Mouse (Mus musculus): ENCODE results near the gene Muc5b. TPM values are rescaled to one million over a fixed set of nuclear protein-coding genes. Genes with fewer than 3 reads are reported as not detected.

Muc5b gene
- polyA plus RNA-seq, 2 experiments: not detected

- H3K4me3 ChIP-seq (ENCODE audit: insufficient read depth in 1 of 2, low read depth in 2 of 2, low read length in 2 of 2): no peak overlapping the region
- no peaks in the 10 kb centered on the region for H3K9me3 ChIP-seq (ENCODE audit: control insufficient read depth, low read length)
- H3K9ac ChIP-seq (replicated peaks): no peak overlapping the region
- no peak for TF ChIP-seq CTCF (IDR thresholded peaks at IDR 0.05; ENCODE audit: low read depth)
- TF ChIP-seq EP300 (IDR thresholded peaks at IDR 0.05; ENCODE audit: low read depth): no peak
- H3K4me1 ChIP-seq (replicated peaks; ENCODE audit: control insufficient read depth in 2 of 2, insufficient read depth in 2 of 2, low read length in 1 of 2): no peaks in the 10 kb centered on the region
- no peak overlapping the region for H3K27ac ChIP-seq
- WGBS (ENCODE audit: insufficient replicate concordance): 48% methylated on average over 4 of the region's 4 CpGs
- H3K36me3 ChIP-seq (replicated peaks; ENCODE audit: control insufficient read depth, insufficient read depth, low read depth): no peaks in the 10 kb centered on the region
- DNase-seq (ENCODE audit: low read depth in 3 of 3, low spot score in 3 of 3): no peak
- H3K4me2 ChIP-seq (ENCODE audit: low read depth): no peak overlapping the region
- no peaks in the 10 kb centered on the region; the same call in 1 of the 2 replicates for H3K27me3 ChIP-seq (ENCODE audit: control insufficient read depth, insufficient read depth, low read length)
- no peak for ATAC-seq (ENCODE audit: insufficient read depth)
Measured at GRCm38 (mm10) chr7:141813321-141813720, 25.5 kb upstream of the Muc5b start.

GRCm38 (mm10) chr7:141815361-141815760, 23.5 kb upstream of the Muc5b start:
- H3K4me2 ChIP-seq (ENCODE audit: low read depth): no peak overlapping the region

DNA sequence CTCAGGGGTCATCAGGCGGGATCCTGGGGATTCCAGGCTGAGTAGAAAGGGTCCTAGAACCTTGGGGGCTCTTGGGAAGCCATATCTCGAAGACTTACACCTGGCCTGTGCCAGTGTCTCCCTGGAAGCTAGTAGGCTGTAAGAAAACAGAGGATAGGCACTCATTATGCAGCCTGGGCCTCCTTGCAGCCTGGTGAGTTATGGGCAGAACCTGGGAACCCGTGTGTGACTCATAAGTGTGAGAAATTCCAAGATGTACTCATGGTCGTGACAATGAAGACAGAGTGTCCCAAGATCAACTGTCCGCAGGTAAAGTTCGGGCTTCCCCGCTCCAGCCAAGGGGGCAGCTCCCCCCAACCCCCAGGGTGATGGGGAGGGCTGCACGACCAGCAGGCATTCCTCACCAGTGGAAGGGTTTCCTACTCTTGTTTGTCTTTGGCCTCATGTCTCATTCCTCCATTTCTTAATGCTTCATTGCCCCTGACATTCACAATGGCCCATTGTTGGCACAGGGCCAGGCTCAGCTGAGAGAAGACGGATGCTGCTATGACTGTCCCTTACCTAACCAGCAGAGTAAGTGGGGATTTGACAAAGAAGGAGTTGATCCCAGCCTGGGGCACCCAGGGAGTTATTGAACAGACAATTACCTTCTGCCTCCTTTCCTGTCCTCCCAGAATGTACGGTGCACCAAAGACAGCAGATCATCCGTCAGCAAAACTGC, 21.4 kb upstream of the Muc5b start:
- Histone ChIP-seq H3K9me3 (ENCODE audit: control insufficient read depth, low read length) (no peaks in the 10 kb centered on the region), H3K27ac (no peak overlapping the region), H3K9ac (replicated peaks) (no peak overlapping the region), H3K4me2 (ENCODE audit: low read depth) (no peak overlapping the region), H3K4me1 (replicated peaks; ENCODE audit: control insufficient read depth in 2 of 2, insufficient read depth in 2 of 2, low read length in 1 of 2) (no peaks in the 10 kb centered on the region), H3K27me3 (ENCODE audit: control insufficient read depth, insufficient read depth, low read length) (no peaks in the 10 kb centered on the region; the same call in 1 of the 2 replicates), H3K4me3 (ENCODE audit: insufficient read depth in 1 of 2, low read depth in 2 of 2, low read length in 2 of 2) (no peak overlapping the region), H3K36me3 (replicated peaks; ENCODE audit: control insufficient read depth, insufficient read depth, low read depth) (no peaks in the 10 kb centered on the region)
- DNase-seq (ENCODE audit: low read depth in 3 of 3, low spot score in 3 of 3): no peak
- 61% methylated on average over 11 of the region's 11 CpGs for WGBS (ENCODE audit: insufficient replicate concordance)
- TF ChIP-seq EP300 (IDR thresholded peaks at IDR 0.05; ENCODE audit: low read depth) (no peak), CTCF (IDR thresholded peaks at IDR 0.05; ENCODE audit: low read depth) (no peak)
- ATAC-seq (ENCODE audit: insufficient read depth): no peak

More at GRCm38 (mm10) chr7:141815361-141815760, 23.5 kb upstream of the Muc5b start:
- H3K27ac ChIP-seq: no peak overlapping the region
- TF ChIP-seq EP300 (IDR thresholded peaks at IDR 0.05; ENCODE audit: low read depth): no peak
- TF ChIP-seq CTCF (IDR thresholded peaks at IDR 0.05; ENCODE audit: low read depth): no peak
- no peaks in the 10 kb centered on the region; the same call in 1 of the 2 replicates for H3K27me3 ChIP-seq (ENCODE audit: control insufficient read depth, insufficient read depth, low read length)
- no peak overlapping the region for H3K4me3 ChIP-seq (ENCODE audit: insufficient read depth in 1 of 2, low read depth in 2 of 2, low read length in 2 of 2)
- H3K9me3 ChIP-seq (ENCODE audit: control insufficient read depth, low read length): no peaks in the 10 kb centered on the region
- ATAC-seq (ENCODE audit: insufficient read depth) (no peak), DNase-seq (ENCODE audit: low read depth in 3 of 3, low spot score in 3 of 3) (no peak)
- H3K36me3 ChIP-seq (replicated peaks; ENCODE audit: control insufficient read depth, insufficient read depth, low read depth): no peaks in the 10 kb centered on the region
- WGBS (ENCODE audit: insufficient replicate concordance): 62% methylated on average over 4 of the region's 4 CpGs
- H3K4me1 ChIP-seq (replicated peaks; ENCODE audit: control insufficient read depth in 2 of 2, insufficient read depth in 2 of 2, low read length in 1 of 2): no peaks in the 10 kb centered on the region
- H3K9ac ChIP-seq (replicated peaks): no peak overlapping the region

DNA sequence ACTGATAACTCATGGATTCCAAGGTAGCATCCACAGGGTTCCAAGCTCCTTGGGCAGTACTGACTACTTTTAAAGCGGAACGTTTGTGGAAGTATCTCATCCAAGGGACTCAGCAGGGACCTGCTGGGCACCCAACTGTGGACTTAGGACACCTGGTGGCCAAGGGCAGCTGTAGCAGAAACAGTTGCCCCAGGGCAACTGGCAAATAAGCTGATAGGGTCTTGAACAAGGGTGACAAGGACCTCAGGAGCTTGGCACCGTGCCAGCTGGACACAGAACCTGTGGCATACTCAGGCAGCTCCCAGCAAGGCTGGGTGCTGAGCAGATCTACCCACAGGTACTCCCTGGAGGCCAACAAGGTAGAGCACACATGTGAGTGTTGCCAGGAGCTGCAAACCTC, 20.6 kb upstream of the Muc5b start:
- Histone ChIP-seq H3K9ac (replicated peaks) (no peak overlapping the region), H3K27me3 (ENCODE audit: control insufficient read depth, insufficient read depth, low read length) (no peaks in the 10 kb centered on the region; the same call in 1 of the 2 replicates), H3K9me3 (ENCODE audit: control insufficient read depth, low read length) (no peaks in the 10 kb centered on the region), H3K4me1 (replicated peaks; ENCODE audit: control insufficient read depth in 2 of 2, insufficient read depth in 2 of 2, low read length in 1 of 2) (no peaks in the 10 kb centered on the region), H3K36me3 (replicated peaks; ENCODE audit: control insufficient read depth, insufficient read depth, low read depth) (no peaks in the 10 kb centered on the region), H3K27ac (no peak overlapping the region), H3K4me2 (ENCODE audit: low read depth) (no peak overlapping the region), H3K4me3 (ENCODE audit: insufficient read depth in 1 of 2, low read depth in 2 of 2, low read length in 2 of 2) (no peak overlapping the region)
- 60% methylated on average over 3 of the region's 3 CpGs for WGBS (ENCODE audit: insufficient replicate concordance)
- DNase-seq (ENCODE audit: low read depth in 3 of 3, low spot score in 3 of 3) (no peak), ATAC-seq (ENCODE audit: insufficient read depth) (no peak)
- no peak for TF ChIP-seq EP300 (IDR thresholded peaks at IDR 0.05; ENCODE audit: low read depth)
- peak; percentile 57 for TF ChIP-seq CTCF (IDR thresholded peaks at IDR 0.05; ENCODE audit: low read depth)

DNA sequence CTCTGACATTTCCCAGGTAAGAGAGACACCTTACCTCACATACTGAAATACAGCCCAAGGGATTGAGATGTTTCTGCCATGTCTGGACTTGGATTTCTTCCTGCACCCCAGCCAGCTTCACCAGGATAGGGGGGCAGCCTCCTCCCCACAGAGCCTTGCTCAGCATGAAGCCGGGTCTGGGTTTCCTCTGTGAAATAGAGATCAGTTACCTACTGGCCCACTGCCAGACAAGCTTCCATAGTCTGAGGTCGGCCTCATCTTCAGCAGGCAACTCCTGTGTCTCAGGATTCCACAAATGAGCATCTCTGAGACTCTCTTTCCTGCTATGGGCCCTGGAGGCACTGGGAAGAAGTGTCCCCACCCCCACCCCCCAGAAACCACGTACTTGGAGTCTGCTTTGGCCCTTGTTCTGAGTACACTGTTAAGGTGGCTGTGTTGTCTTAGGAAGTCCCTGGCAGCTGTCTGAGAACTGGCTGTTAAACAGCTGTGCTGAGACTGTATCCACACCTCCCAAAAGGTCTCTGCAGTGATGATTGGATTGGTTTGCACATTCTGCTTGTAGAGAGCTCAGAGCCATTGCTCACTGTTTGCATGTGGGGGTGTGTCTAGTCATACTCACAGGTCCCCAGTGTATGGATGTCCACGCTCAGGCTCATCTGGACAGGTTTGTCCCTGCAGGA, 16.1 kb upstream of the Muc5b start:
- H3K27ac ChIP-seq: no peak overlapping the region
- no peaks in the 10 kb centered on the region for H3K36me3 ChIP-seq (replicated peaks; ENCODE audit: control insufficient read depth, insufficient read depth, low read depth)
- H3K27me3 ChIP-seq (ENCODE audit: control insufficient read depth, insufficient read depth, low read length): no peaks in the 10 kb centered on the region; the same call in 1 of the 2 replicates
- H3K4me3 ChIP-seq (ENCODE audit: insufficient read depth in 1 of 2, low read depth in 2 of 2, low read length in 2 of 2): no peak overlapping the region
- DNase-seq (ENCODE audit: low read depth in 3 of 3, low spot score in 3 of 3): no peak
- WGBS (ENCODE audit: insufficient replicate concordance): 44% methylated on average over 4 of the region's 4 CpGs
- H3K9me3 ChIP-seq (ENCODE audit: control insufficient read depth, low read length): no peaks in the 10 kb centered on the region
- no peak overlapping the region for H3K4me2 ChIP-seq (ENCODE audit: low read depth)
- H3K9ac ChIP-seq (replicated peaks): no peak overlapping the region
- no peak for TF ChIP-seq CTCF (IDR thresholded peaks at IDR 0.05; ENCODE audit: low read depth)
- no peak for TF ChIP-seq EP300 (IDR thresholded peaks at IDR 0.05; ENCODE audit: low read depth)
- no peak for ATAC-seq (ENCODE audit: insufficient read depth)
- no peaks in the 10 kb centered on the region for H3K4me1 ChIP-seq (replicated peaks; ENCODE audit: control insufficient read depth in 2 of 2, insufficient read depth in 2 of 2, low read length in 1 of 2)

Measured in liver, embryonic 14.5 days (tissue).